Mouse (Mus musculus): ENCODE data around the gene Cryzl1. TPM values are rescaled to one million over a fixed set of nuclear protein-coding genes. Genes with fewer than 3 reads are reported as not detected.
"Not testable (repeated sequence)": the region's sequence is repeated elsewhere in the genome, so short reads cannot be mapped to it uniquely, and the experiment has no call there.

The Cryzl1 gene
- total RNA-seq, 1 experiment from 2014 or later: 71.7 TPM

DNA sequence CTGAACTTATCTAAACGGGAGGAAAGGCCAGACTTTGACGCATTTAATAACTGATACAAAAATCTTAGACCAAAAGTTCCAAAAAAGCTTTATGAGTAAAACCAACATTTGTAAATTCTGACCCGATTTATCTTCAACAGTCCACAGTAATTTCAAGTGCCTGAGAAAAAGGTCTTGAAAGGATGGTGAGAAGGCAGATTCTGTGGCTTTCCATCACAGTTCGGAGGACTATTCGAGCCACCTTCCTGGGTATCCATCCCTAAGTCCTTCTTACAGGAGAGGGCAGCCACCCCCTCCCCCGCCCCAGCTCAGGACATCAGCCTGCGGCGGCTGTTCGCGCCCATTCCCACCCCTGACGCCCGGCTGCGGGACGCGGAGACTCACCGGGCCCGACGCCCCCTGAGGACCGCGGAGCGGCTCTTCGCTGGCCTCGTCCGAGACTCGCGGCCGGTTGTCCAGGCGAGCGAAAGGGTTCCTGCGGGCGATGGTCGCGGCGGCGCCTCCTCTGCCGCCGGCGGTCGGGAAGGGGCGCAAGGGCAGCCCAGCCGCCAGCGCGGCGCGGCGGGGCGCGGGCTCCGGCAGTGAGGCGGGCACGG, 40.7 kb downstream of the Cryzl1 start:
- DNase-seq: no peak

DNA sequence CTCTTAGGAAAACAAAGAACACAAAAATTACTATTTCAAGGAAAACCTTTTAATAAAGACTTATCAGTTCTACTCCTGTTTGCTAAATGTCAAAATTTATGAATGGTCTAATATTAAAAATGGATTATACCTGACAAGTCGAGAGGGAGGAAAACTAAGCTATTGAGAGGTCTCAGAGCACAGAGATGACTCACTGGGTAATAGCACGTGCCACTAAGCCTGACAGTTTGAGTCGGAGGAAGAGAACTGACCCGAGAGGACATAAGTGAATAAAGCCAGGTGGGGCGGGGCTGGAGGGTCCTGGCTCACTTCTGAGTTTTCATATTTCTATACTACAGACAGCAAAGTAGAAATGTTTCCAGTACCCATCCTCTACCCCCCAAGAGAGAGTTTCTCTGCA, 42.4 kb downstream of the Cryzl1 start:
- no peak for DNase-seq

DNA sequence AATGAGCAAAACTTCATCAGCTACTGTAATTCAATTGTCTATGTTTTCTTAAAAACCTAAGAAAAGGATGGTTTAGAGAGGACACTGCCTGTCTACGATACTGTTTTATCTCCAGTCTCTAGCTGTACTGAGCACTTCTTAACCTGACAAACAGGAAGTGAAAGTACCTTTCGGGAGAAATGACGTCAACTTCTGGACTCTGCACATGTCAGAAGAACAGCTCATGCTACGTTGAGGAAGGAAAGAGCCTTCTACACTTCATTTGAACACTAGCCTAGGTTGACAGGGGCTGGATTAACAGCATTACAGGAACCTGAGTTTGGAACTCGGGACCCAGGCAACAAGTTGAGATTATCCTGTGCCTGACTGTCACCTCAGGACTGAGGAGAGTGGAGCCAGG, 43.2 kb downstream of the Cryzl1 start:
- no peak for DNase-seq

DNA sequence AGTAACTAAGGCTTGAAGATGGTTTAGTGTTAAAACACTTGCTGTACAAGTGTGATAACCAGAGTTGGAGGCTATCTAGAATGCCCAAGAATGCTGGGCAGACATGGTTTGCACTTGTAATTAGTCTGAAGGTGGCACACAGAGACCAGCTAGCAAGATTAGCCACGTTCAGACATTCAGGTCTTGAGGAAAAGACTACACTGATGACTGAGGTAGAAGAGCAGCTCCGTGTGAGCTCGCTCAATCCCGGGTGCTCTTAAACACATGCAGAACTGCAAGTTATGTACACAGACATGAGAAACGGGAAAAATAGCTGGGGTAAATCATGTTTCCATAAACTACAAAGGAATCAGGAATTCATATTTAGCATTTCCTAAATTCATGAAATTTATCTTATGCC, 48.1 kb downstream of the Cryzl1 start:
- DNase-seq: no peak

DNA sequence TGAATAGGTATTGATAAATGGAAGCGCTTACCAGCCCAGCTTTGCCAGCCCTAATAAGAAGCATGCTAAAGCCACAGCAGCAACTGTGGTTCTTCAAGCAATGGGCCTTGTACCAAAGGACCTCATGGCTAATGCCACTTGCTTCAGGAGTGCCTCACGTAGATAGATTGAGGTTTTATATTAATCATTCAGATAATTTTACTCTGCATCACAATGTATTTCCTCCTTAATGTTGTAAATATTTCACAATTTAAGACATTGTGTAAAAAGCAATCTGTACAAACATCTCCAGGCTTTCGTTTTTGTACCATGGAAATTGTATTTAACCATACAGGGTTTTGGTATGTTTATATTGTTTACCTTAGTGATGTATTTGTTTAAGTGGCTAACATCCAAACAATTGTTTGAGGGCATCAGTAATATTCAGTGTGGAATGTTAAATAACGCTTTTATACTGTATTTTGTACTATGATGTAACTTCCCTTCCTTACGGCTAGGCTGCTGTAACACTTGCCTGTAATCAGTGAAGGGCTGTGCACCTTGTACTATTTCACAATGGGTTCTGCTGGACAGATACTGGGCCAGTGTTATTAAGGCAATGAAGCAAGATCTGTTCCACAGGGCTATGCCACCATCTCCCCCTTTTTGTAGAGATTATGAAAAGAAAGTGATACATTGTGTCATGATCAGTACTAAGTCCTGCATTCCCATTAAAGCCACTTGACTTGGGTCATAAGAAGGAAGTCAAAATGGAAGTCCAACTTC, 50.4 kb downstream of the Cryzl1 start:
- DNase-seq: no peak

DNA sequence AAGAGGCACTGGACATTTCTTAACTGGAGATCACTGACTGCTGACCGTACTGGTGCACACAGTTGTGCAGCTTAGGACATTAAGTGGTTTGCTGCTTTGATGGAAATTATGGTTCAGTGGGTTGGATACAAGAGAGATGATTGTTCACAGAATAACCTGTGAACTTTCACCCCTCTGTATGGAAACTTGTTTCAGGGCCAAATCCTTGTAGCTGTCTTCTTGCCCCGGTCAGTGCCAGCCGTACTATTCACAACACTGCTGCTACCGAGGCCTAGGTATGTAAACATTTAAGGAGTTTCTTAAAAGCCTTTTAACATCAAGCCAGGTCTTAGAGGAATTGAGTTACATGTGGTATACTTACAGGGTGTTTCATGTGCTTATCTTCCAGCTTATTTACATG, 54.3 kb downstream of the Cryzl1 start:
- DNase-seq: no peak

DNA sequence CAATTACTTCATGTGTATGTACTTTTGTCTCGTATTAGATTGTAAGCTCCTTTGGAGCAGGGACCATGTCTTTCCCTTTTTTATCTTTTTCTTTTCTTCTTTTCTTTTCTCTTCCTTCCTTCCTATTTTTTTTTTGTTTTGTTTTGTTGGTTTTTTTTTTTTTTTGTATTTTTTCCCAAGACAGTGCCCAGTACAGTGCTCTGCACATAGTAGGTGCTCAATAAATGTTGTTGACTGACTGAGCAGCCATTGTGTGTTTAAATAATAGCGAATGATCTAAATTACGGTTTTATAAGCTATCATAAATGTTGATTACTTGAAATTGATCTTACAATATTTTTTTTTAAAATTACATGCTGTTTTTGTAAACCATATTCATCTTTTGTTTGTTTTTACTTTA, 65.0 kb downstream of the Cryzl1 start:
- DNase-seq: no peak

DNA sequence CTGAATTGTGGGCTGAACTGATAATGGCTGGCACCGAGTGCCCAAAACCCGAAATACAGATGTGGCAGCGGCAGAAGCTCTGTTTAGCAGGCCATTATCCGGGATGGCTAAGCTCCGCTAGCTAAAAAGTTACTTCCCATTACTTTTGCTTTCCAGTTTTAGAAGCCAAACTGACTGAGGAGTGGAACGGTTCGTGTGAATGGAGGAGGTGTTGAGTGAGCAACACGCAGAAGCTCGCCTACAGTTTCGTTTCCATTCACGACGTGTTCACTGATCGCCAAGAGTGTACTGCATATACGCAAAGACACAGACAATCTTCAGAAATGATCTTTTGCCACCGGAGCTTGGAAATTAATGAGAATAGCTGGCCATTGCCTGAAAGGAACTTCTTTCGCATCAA, 66.4 kb downstream of the Cryzl1 start:
- no peak for DNase-seq

DNA sequence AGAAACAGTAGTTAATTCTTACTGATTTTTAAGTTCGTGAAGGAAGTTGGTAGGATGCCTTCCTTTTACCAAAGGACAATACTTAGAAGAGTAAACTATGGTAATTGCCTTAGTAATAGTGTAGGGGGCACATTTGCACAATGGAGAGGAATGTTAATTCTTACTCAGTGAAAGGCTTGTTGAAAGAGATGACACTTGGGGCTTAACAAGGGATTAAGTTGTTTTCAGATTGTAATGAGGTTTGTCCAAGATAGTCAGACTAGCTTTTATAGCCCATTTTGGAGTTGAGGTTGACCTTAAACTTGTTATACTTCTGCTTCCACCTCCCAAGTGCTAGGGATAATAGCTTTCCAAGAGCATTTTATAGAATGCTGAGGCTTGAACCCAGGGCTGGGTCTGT, 67.4 kb downstream of the Cryzl1 start:
- no peak for DNase-seq

DNA sequence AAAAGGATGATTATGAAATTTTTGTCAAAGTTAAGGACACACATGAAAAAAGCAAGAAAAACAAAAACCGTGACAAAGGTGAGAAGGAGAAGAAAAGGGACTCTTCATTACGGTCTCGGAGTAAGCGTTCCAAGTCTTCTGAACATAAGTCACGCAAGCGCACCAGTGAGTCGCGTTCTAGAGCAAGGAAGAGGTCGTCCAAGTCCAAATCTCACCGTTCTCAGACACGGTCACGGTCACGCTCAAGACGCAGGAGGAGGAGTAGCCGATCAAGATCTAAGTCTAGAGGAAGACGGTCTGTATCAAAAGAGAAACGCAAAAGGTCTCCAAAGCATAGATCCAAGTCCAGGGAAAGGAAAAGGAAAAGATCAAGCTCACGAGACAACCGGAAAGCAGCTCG, 69.0 kb downstream of the Cryzl1 start:
- DNase-seq: no peak

DNA sequence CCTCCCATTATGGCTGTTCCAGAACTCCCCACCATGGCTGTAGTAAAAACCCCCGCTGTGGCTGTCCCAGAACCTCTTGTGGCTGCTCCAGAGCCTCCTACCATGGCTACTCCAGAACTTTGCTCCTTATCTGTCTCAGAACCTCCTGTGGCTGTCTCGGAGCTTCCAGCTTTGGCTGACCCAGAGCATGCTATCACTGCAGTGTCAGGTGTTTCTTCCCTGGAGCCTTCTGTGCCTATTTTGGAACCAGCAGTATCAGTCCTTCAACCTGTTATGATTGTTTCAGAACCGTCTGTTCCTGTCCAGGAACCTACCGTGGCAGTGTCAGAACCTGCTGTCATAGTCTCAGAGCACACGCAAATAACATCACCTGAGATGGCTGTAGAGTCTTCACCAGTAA, 70.3 kb downstream of the Cryzl1 start:
- no peak for DNase-seq

DNA sequence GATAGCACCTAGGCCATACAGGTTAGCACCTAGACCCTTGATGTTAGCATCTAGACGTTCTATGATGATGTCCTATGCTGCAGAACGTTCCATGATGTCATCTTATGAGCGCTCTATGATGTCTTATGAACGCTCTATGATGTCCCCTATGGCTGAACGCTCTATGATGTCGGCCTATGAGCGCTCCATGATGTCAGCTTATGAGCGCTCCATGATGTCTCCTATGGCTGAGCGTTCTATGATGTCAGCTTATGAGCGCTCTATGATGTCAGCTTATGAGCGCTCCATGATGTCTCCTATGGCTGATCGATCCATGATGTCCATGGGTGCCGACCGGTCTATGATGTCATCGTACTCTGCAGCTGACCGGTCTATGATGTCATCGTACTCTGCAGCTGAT, 71.5 kb downstream of the Cryzl1 start:
- DNase-seq: no peak

DNA sequence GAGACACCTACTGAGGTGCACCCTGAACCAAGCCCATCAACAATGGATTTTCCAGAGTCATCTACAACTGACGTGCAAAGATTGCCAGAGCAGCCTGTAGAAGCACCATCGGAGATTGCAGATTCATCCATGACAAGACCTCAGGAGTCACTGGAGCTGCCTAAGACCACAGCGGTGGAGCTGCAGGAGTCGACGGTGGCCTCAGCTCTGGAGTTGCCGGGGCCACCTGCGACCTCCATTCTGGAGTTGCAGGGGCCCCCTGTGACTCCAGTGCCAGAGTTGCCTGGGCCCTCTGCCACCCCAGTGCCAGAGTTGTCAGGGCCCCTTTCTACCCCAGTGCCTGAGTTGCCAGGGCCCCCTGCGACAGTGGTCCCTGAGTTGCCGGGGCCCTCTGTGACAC, 73.5 kb downstream of the Cryzl1 start:
- DNase-seq: no peak

DNA sequence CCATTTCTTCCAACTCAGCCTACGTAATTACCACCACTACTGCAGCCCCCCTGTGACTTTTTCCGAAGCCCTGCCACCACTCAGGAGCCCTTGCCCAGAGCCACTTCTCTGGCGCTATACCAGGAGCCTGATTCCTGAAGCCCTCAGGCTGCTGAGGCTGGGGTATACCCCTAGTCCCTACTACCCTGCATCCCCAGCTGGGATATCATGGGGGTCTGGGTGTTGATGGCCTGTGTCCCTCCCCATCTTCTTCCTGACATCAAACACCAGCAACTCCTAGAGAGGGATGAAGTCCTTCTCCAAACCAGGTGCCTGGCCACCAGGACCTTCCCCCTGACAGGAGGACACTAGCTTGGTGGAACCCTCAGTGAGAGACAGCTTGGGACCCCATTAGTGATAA, 76.6 kb downstream of the Cryzl1 start:
- DNase-seq: no peak

DNA sequence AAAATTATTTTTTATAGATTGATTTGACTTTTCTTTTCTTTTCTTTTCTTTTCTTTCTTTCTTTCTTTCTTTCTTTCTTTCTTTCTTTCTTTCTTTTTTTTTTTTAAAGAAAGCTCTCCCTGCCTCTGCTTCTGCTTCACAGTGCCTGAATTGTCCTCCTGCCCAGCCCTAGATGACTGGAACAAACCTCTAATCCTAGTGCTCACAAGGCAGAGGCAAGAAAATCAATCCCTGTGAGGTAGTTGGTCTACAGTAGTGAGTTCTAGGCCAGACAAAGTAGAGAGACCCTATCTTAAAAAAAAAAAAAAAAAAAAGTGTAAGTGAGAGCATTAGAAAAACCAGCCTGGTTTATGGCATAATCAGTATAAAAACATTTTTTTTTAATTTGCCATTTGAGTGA, 79.0 kb downstream of the Cryzl1 start:
- no peak for DNase-seq

DNA sequence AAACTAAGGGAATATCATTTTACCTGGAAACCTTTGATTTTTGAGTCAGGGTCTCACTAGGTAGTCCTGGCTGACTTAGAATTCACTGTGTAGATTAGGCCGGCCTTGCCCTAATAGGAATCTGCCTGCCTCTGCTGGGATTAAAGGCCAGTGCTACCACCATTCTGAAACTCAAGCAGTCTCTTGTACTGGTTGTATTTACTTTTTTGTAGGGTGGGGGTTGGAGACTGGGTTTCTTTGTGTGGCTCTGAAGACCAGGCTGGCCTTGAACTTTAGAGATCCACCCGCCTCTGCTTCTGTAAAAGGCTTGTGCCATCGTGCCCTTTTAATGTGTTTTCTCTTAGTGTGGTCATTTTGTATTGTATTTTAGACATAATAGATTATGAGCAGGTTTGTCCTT, 79.5 kb downstream of the Cryzl1 start:
- DNase-seq: no peak

DNA sequence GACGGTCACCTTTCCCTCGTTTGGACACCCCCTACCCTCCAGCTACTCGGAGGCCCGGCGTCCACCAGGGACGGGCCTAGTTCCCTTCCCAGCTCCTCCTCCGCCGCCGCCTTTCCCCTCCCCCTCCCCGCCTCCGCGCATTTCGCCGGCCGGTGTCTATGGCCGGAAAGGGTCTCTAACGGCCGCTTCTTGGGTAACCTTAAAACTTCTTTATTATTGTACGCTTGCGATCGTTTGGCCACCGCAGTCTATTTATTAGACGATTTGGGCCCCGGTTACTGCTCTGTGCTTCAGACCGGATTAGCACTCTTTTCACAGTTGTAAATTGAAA, 80.6 kb downstream of the Cryzl1 start:
- DNase-seq: peak; percentile 90

DNA sequence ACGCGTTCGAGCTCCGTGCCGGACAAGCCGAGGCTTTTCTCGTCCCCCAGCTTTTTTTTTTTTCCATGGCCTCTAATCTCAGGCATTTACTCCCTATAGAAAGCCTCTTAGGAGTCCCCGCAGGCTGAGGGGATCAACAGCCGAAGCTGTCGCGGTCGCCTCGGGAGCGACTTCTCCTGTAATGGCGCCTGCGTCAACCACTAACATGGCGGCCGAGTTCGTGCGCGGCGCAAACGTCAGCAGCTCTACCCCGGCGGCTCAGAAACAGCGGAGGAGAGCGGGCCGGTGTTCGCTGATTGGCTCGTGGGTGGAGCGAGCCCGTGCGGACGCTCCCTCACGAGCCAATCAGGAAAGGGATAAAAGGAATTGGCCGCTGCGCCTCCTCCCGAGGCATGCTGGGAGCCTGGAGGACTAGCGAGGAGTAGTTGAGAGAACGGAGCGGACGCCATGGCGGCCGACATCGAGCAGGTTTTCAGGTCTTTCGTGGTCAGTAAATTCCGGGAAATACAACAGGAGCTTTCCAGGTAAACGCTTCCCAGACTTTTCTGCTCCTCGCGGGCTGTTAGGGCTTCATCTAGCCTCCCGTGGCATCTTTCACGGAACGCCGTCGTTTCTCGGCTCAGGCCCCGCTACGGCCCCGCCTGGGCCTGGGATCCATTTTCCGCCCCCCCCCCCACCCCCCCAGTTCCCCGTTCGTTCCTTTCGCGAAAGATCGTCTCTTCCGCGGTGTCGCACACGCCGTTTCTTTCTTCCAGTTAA, 81.1 kb downstream of the Cryzl1 start, which contains the start of gene Son:
Gene Son, plus strand, starts transcription at position 46 of the 759 bp plus-strand sequence.
- peak; percentile 95 for DNase-seq

DNA sequence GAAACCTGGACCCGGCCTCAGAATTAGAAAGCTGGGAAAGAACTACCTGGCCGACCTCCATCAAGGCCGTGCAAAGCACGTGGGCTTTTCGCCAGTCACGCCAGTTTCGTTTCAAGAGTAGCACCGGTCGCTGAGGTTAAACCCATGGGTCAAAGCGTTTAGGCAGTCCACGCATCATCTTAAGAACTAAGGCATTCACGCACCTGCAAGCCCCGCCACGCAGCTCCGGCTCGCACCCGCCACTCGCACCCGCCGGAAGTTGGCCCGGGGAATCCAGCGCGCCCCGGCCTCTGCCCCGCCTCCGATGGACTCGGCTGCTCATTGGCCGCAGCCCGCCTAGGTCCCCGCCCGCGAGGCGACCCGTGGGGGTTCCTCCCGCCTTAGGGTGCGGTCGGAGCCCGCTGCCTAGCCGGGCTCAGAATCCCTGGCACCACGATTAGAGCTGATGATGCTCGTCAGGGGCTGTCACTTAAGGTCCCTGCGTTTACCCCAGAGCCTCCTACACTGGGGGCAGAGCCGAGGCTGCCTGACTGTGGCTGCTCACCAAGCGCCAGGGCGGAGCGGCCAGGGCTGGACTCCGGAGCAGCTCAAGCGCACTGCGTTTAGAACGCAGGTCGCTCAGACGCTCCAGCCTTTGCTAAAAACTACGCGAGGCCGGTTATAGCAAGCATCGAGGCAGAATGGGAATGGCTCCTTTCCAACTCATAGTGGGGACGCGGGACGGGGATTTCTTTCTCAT, 81.9 kb downstream of the Cryzl1 start, which contains the start of gene Gart:
Gene Gart, minus strand, starts transcription at position 272 of the 739 bp plus-strand sequence.
- DNase-seq: peak; percentile 98

DNA sequence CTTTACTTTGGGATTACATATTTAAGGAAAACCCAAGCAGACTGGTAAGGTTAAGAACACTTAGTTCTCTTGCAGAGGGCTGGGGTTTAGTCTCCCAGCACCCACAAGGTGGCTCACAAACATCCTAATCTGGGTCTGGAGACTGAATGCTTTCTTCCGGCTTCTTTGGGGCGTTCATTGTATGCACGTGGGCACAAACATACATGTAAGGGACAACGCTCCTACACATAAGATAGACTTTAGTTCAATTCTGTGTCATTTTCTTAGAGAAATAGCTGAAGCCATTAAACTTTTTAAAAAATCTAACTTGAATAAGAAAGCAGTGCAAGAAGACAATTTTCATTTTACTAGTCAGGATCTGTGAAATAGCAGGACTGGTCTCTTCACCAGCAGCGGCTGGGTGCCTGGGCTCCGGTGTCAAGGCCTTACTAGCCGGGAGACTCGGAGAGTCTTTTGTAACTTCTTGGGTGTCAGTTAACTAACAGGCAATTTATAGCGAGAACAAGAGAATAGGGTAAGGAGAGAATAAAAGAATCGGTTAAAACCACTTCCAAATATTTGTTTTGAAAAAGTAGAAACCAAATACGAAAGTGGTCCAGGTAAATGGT, 82.7 kb downstream of the Cryzl1 start:
- no peak for DNase-seq

DNA sequence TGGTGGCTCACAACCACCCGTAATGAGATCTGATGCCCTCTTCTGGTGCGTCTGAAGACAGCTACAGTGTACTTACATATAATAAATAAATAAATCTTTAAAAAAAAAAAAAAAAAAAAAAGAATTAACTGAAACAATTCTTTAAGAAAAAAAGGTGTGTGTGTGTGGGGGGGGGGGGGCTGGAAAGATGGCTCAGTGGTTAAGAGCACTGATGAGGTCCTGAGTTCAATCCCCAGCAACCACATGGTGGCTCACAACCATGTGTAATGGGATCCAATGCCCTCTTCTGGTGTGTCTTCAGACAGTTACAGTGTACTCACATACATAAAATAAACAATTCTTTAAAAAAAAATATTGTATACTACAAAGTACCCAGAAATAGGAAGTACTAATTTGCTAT, 83.4 kb downstream of the Cryzl1 start:
- DNase-seq: not testable (repeated sequence)

DNA sequence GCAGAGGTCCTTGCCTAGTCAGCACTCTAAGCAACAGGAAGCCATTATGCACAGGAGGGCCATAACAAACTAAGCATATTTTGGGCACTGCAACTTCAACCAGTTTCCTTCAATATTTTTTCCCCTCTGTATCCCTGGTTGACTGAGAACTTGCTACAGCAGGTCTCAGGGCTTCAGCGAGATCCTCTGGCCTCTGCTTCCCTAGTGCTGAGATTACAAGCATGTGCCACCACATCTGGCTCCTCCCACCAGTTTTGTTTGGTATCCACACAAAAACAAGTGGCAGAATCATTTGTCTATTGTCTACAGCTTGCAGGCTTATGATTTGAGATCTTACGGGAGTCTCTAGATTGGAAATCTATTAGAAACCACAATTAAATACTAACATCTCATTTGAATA, 83.9 kb downstream of the Cryzl1 start:
- no peak for DNase-seq

All from adrenal gland, postnatal 25 days (tissue).